In genomic region chr5:124221037-124221735, GRCm38 (mm10) we compare ENCODE assay signal across 7 mouse cellular contexts. TPM values are rescaled to one million over a fixed set of nuclear protein-coding genes. Genes with fewer than 3 reads are reported as not detected.
DNase-seq lines count a peak whose midpoint lies in the region; ATAC-seq lines count a peak whose summit lies in the region.

No protein-coding gene starts in this region.

- DNase-seq in 3134 (ENCODE audit: extremely low read depth, insufficient read length, low spot score), result peak; percentile 73
- DNase-seq in 3T3-L1 (ENCODE audit: low read depth, low spot score), result peak; percentile 95
- peak; percentile 79 to 84 for DNase-seq in heart, postnatal 14 days
- peak; percentile 75 to 87 for DNase-seq in left cerebral cortex, adult 18-20 months (ENCODE audit: low spot score in 2 of 2)
- DNase-seq in right cerebral cortex, postnatal 10 days (ENCODE audit: low spot score in 2 of 2), result peak; percentile 86 to 92
- no peak for DNase-seq in yolk sac, embryonic 10.5 days (ENCODE audit: low spot score)

- intact Hi-C loops in heart, postnatal 14 days (cut with DNase I), result no loop called here

- ATAC-seq in frontal cortex, adult (ENCODE audit: low TSS enrichment), result peak; percentile 66

RNA-seq across cellular contexts. Expression of gene Pitpnm2, which starts 28.4 kb away (rescaled TPM):
- total RNA-seq in heart, postnatal 14 days (2021), result 10 to 100 TPM; 47.9 to 52.4 TPM
- 100 to 1,000 TPM; 259 to 274 TPM for total RNA-seq in left cerebral cortex, adult 18-20 months (2021)

Comparison
In these comparisons a context has a peak if more than half of its experiments do, and no peak if none do; other contexts are left out.
1. RNA of gene Pitpnm2, which starts 28.4 kb away (total RNA-seq): 259 to 274 TPM in left cerebral cortex, adult 18-20 months; 47.9 to 52.4 TPM in heart, postnatal 14 days; every median in the first group is over 4 times any median in the second.